Mouse (Mus musculus): ENCODE results near the gene Ubxn1. TPM values are rescaled to one million over a fixed set of nuclear protein-coding genes. Genes with fewer than 3 reads are reported as not detected.

The Ubxn1 gene
- polyA plus RNA-seq, 2 experiments, result 61.2 to 87.3 TPM

- H3K4me3 ChIP-seq (ENCODE audit: insufficient read depth in 1 of 2, low read depth in 2 of 2, low read length in 2 of 2), result peak overlapping the region; percentile 19 to 75; a peak in 2 of 4 replicates
- ATAC-seq (ENCODE audit: insufficient read depth), result no peak
- peak overlapping the region; percentile 72 for H3K9ac ChIP-seq (replicated peaks)
These were observed 15.8 kb downstream of the Ubxn1 start for GRCm38 (mm10) chr19:8886916-8887584.

DNA sequence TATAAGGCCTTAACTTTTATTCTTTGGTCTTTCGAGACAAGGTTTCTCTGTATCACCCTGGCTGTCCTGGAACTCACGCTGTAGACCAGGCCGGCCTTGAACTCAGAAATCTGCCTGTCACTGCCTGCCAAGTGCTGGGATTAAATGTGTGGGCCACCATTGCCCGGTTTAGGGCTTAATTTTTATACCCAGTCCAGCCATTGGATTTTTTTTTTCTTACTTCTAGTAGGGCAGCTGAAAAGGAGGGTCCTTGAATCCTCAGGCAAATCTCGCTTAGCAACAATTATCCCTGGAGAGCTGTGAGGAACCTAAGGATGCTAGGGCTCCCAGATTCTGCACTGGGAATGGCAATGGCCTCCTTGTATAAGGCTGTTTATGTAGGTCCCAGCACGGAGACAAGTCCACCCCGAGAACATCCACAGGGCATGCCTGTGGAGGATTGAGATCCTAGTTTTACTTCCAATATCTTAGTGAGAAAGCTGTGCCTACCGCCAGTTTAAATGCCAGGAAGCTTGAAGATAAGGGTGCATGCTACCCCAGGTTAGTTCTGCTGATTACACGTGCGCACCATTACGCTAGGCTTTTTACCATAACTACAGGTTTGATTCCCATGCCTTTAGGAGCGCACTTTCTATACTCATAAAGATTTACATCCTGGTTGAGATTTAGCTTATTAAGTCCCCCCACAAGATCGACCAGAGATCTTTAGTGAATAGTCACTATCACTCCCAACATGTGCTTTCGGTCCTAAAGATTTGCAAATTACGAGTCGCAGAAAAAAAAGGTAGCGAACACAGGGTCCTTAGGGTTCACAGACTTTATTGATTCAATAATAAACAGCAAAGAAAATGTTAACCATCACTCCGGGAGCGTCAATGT lies 16.5 kb downstream of the Ubxn1 start:
- DNase-seq (ENCODE audit: low read depth in 3 of 3, low spot score in 3 of 3), result peak in 1 of 3 experiments; percentile 47
- Histone ChIP-seq H3K4me1 (replicated peaks; ENCODE audit: control insufficient read depth in 2 of 2, insufficient read depth in 2 of 2, low read length in 1 of 2) (peaks cover 13 to 19% of the 10 kb centered on the region in 2 experiments), H3K36me3 (replicated peaks; ENCODE audit: control insufficient read depth, insufficient read depth, low read depth) (peaks cover 12% of the 10 kb centered on the region), H3K4me3 (ENCODE audit: insufficient read depth in 1 of 2, low read depth in 2 of 2, low read length in 2 of 2) (peak overlapping the region; percentile 75 to 97), H3K27ac (peak overlapping the region; percentile 77), H3K27me3 (ENCODE audit: control insufficient read depth, insufficient read depth, low read length) (no peaks in the 10 kb centered on the region), H3K9ac (replicated peaks) (peak overlapping the region; percentile 72), H3K4me2 (ENCODE audit: low read depth) (peak overlapping the region; percentile 95), H3K9me3 (ENCODE audit: control insufficient read depth, low read length) (no peaks in the 10 kb centered on the region)
- 8% methylated on average over 19 of the region's 19 CpGs for WGBS (ENCODE audit: insufficient replicate concordance)
- no peak; the same call in 1 of the 2 replicates for TF ChIP-seq EP300 (IDR thresholded peaks at IDR 0.05; ENCODE audit: low read depth)
- TF ChIP-seq CTCF (IDR thresholded peaks at IDR 0.05; ENCODE audit: low read depth), result no peak
- no peak for ATAC-seq (ENCODE audit: insufficient read depth)

More at GRCm38 (mm10) chr19:8886916-8887584, 15.8 kb downstream of the Ubxn1 start:
- H3K4me1 ChIP-seq (replicated peaks; ENCODE audit: control insufficient read depth in 2 of 2, insufficient read depth in 2 of 2, low read length in 1 of 2), result peaks cover 13 to 19% of the 10 kb centered on the region in 2 experiments
- WGBS (ENCODE audit: insufficient replicate concordance), result 29% methylated on average over 1 of the region's 1 CpGs
- TF ChIP-seq EP300 (IDR thresholded peaks at IDR 0.05; ENCODE audit: low read depth) (no peak), CTCF (IDR thresholded peaks at IDR 0.05; ENCODE audit: low read depth) (no peak)
- H3K36me3 ChIP-seq (replicated peaks; ENCODE audit: control insufficient read depth, insufficient read depth, low read depth), result peaks cover 12% of the 10 kb centered on the region
- peak overlapping the region; percentile 95 for H3K4me2 ChIP-seq (ENCODE audit: low read depth)
- no peaks in the 10 kb centered on the region for H3K9me3 ChIP-seq (ENCODE audit: control insufficient read depth, low read length)
- H3K27me3 ChIP-seq (ENCODE audit: control insufficient read depth, insufficient read depth, low read length), result no peaks in the 10 kb centered on the region
- H3K27ac ChIP-seq, result peak overlapping the region; percentile 77
- DNase-seq (ENCODE audit: low read depth in 3 of 3, low spot score in 3 of 3), result no peak

DNA sequence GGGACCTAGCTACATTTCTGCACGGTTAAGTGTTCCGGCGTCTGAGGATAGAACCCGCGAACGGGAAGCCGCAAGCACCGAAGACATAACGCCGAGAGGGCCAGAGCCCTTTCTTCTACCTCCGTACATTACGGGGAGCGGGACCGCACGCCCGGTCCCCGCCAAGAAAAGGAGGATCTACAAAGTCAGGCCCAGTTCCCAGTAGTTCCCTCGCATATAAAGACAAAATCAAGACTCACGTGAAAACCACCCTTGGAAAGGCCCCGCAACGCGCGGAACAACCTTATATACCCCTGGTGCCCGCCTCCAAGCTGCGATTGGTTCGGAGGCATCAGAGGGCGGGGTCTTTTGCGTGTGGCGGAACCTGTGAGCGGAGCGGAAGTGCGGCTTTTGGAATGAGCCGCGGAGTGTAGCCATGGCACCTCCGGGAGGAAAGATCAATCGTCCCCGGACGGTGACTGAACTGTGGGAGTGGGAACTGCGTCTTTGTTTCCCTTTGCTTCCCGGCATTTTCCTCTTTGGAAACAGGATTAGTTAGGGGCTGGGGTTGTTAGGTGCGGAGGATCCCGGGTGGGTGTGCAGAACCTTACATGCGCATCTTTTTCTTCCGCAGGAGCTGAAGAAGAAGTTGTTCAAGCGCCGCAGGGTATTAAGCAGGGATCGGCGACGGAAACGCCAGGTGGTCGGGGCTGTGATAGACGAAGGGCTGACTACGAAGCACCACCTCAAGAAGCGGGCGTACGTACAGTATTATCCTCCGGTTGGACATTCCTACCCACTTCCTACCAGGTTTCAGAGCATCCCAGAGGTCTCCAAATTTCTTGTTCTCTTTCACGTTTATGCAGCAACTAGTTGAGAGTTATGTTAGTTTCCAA lies 17.5 kb downstream of the Ubxn1 start, which contains the start of the genes 1810009A15Rik and Gm49416:
Gene 1810009A15Rik (plus strand): TSS at position 343 of the 875 bp plus-strand sequence.
Gene Gm49416 (plus strand): TSS at position 416 of the 875 bp plus-strand sequence.
- peak within 1 kb of the TSS; percentile 75 to 97 for H3K4me3 ChIP-seq (ENCODE audit: insufficient read depth in 1 of 2, low read depth in 2 of 2, low read length in 2 of 2)
- H3K27me3 ChIP-seq (ENCODE audit: control insufficient read depth, insufficient read depth, low read length), result no peaks in the 10 kb centered on the region
- peak within 1 kb of the TSS; percentile 95 for H3K4me2 ChIP-seq (ENCODE audit: low read depth)
- DNase-seq (ENCODE audit: low read depth in 3 of 3, low spot score in 3 of 3) (peak; percentile 94 to 95 (median 95)), ATAC-seq (ENCODE audit: insufficient read depth) (peak; percentile 89)
- peaks cover 12% of the 10 kb centered on the region for H3K36me3 ChIP-seq (replicated peaks; ENCODE audit: control insufficient read depth, insufficient read depth, low read depth)
- no peaks in the 10 kb centered on the region for H3K9me3 ChIP-seq (ENCODE audit: control insufficient read depth, low read length)
- H3K9ac ChIP-seq (replicated peaks), result peak within 1 kb of the TSS; percentile 72
- peak within 1 kb of the TSS; percentile 78 for H3K27ac ChIP-seq
- under 1% methylated on average over 58 of the region's 58 CpGs for WGBS (ENCODE audit: insufficient replicate concordance)
- H3K4me1 ChIP-seq (replicated peaks; ENCODE audit: control insufficient read depth in 2 of 2, insufficient read depth in 2 of 2, low read length in 1 of 2), result peaks cover 13 to 19% of the 10 kb centered on the region in 2 experiments
- TF ChIP-seq CTCF (IDR thresholded peaks at IDR 0.05; ENCODE audit: low read depth) (no peak), EP300 (IDR thresholded peaks at IDR 0.05; ENCODE audit: low read depth) (no peak)

DNA sequence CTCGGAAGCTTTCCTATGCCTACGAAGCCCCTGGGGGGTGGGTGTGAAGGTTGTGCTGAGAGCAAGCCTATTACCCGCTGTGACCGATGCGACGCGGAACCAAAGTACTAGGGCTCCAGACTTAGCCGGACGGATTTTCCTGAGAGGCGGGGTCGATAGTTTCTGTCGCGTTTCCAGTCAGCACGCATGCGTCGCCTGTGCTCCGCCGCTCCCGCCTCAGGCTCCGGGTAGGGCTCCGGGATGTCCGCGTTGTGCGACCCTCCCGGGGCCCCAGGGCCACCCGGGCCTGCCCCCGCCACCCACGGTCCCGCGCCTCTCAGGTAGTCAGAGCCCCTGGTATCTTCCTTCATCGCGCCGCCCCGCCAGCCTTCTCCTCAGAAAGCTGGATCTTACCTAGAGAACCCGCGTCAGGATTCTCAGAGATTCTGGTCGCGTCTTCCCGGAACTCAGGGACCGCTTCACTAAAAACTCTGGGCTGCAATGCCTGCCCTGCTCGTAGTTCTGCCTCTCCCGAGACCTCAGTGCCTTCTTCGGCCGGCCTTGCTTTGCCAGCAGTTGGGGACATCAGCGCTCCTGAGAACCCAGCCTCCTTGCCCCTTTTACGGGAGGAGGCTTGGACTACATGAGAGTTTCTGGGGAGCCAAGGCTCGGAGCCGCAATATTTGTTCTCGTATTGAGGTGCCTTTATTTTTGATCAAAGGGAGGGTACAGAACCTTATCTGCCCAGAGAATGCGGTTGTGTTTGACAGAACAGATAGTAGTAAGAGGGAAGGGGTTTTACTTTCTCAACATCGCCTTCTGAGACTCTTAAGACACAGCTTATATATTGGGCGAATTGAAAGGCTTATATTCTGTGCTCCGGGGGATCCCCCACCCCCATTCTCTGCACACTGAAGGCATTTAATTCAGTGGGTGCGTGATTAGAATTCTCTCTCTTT lies 21.8 kb downstream of the Ubxn1 start, which contains the start of gene Ints5:
Gene Ints5 (plus strand): TSS at position 177 of the 938 bp plus-strand sequence.
- Histone ChIP-seq H3K36me3 (replicated peaks; ENCODE audit: control insufficient read depth, insufficient read depth, low read depth) (peaks cover 29% of the 10 kb centered on the region), H3K4me1 (replicated peaks; ENCODE audit: control insufficient read depth in 2 of 2, insufficient read depth in 2 of 2, low read length in 1 of 2) (peaks cover 6 to 22% of the 10 kb centered on the region in 2 experiments), H3K27ac (peak within 1 kb of the TSS; percentile 91), H3K9me3 (ENCODE audit: control insufficient read depth, low read length) (no peaks in the 10 kb centered on the region), H3K27me3 (ENCODE audit: control insufficient read depth, insufficient read depth, low read length) (no peaks in the 10 kb centered on the region), H3K9ac (replicated peaks) (peak within 1 kb of the TSS; percentile 98), H3K4me3 (ENCODE audit: insufficient read depth in 1 of 2, low read depth in 2 of 2, low read length in 2 of 2) (peak within 1 kb of the TSS; percentile 93 to 98), H3K4me2 (ENCODE audit: low read depth) (peak within 1 kb of the TSS; percentile 83)
- WGBS (ENCODE audit: insufficient replicate concordance), result 1% methylated on average over 54 of the region's 54 CpGs
- peak; percentile 78 to 81 (median 79) for DNase-seq (ENCODE audit: low read depth in 3 of 3, low spot score in 3 of 3)
- no peak for TF ChIP-seq EP300 (IDR thresholded peaks at IDR 0.05; ENCODE audit: low read depth)
- no peak for TF ChIP-seq CTCF (IDR thresholded peaks at IDR 0.05; ENCODE audit: low read depth)
- peak; percentile 60 for ATAC-seq (ENCODE audit: insufficient read depth)

Data from liver, embryonic 14.5 days (tissue).